Mouse (Mus musculus) lung, postnatal 4 days (tissue): ENCODE data around the gene Unc13b.

Source experiments
- DNase-seq, 2 experiments: peaks; one replicate each; pipeline ENCODE4 v3.0.0; 2021

Gene Unc13b

GRCm38 (mm10) chr4:43058753-43059654 is at the start of gene Unc13b:
TSS of gene Unc13b (plus strand) at chr4:43058953.
- peak; percentile 93 to 94 for DNase-seq

- peak; percentile 86 for DNase-seq
Measured at GRCm38 (mm10) chr4:43010161-43011038, 48.4 kb upstream of the Unc13b start, which contains the start of gene Fancg. TSS of gene Fancg (minus strand) at chr4:43010506.

- no peak for DNase-seq
Measured at GRCm38 (mm10) chr4:43012091-43012490, 46.7 kb upstream of the Unc13b start.

- DNase-seq, result no peak
Measured at GRCm38 (mm10) chr4:43018156-43018555, 40.6 kb upstream of the Unc13b start.

DNA sequence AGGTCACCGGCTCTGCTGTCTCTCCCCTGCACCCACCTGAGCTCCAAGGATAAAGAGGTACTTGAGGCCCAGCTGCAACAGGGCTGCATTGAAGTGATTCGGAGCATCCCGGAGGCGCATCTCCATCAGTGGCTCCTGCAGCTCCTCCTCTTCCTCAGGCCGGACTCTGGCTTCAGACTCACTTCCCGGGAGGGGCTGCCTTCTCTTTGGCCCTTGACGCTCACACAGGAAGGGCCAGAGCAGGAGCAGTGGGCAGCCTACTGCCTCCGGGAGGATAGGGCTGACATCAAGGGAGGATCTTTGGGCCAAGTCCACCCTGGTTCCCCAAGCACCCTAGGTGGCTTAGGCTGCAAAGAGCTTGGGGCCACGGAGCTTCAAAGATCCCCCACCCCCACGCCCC is 39.6 kb upstream of the Unc13b start:
- DNase-seq, result no peak

- no peak for DNase-seq
Measured at GRCm38 (mm10) chr4:43019641-43020465, 38.9 kb upstream of the Unc13b start.

GRCm38 (mm10) chr4:43020876-43021275 is 37.9 kb upstream of the Unc13b start:
- DNase-seq, result no peak

GRCm38 (mm10) chr4:43021341-43021740 is 37.4 kb upstream of the Unc13b start:
- DNase-seq, result no peak

- no peak for DNase-seq
Measured at GRCm38 (mm10) chr4:43024673-43025072, 34.1 kb upstream of the Unc13b start.

GRCm38 (mm10) chr4:43025084-43025960 is 33.4 kb upstream of the Unc13b start, which contains the start of gene Pigo:
TSS of gene Pigo (minus strand) at chr4:43025819.
- peak; percentile 94 to 96 for DNase-seq

DNA sequence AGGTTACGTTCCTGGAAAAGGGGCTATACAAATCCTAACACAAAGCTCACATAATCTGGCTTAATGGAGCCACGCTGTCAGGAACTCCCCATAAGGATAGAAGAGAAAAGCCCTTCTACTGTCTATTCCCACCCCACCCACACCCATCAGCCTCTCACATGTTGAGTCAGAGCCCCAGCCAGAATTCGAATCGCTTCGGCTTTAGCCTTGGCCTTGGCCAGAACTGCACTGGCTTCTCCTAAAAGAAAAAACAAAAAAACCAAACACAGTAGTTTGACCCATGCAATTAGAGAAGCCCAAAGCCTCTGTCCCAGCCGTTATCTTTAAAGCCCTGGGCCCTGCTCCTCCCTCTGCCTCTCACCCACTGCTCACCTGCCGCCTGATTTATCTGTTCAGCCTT is 29.6 kb upstream of the Unc13b start:
- no peak for DNase-seq

GRCm38 (mm10) chr4:43029749-43030148 is 29.0 kb upstream of the Unc13b start:
- no peak for DNase-seq

DNA sequence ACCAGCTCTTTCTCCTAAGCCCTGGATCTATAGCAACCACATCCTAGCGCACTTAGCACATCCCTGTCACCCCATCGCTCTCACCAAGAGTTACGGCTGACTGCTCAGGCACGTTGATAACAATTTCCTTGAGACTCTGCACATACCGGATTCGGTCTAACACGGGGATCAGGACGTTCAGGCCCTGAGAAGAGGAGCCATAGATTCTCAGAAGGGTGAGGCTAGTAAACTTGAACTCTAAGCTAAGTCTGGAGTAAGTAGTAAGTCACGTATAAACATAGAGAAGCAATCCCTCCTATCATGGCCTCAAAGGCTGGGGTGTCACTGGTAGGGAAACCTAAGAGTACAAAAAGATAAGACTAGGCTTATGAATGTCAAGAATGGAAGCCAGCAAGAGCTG is 28.4 kb upstream of the Unc13b start:
- no peak for DNase-seq

GRCm38 (mm10) chr4:43030780-43031230 is 27.9 kb upstream of the Unc13b start:
- DNase-seq, result no peak

GRCm38 (mm10) chr4:43031237-43031995 is 27.3 kb upstream of the Unc13b start, which contains the start of gene Stoml2:
TSS of gene Stoml2 (minus strand) at chr4:43031710.
- DNase-seq, result peak; percentile 93 to 94

GRCm38 (mm10) chr4:43032501-43032900 is 26.3 kb upstream of the Unc13b start:
- DNase-seq, result no peak

DNA sequence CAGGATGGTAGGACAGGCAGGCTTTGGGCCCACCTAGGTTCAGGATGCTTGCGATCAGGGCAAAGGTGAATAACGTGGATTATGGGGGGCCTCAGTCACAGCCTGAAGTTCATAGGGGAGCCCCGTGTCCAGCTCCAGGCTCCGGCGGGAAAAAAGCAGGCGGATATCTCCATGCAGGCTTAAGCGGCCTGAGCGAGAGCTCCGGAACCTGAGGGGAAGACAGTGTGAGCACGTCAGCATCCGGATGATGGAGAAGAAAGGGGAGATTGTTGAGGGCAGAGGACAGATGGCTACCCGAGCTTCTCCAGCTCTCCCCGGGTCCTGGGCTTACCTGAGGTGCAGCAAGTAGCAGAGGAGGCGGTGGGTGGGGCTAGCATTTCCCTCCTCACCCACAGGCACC is 25.3 kb upstream of the Unc13b start:
- no peak for DNase-seq

DNA sequence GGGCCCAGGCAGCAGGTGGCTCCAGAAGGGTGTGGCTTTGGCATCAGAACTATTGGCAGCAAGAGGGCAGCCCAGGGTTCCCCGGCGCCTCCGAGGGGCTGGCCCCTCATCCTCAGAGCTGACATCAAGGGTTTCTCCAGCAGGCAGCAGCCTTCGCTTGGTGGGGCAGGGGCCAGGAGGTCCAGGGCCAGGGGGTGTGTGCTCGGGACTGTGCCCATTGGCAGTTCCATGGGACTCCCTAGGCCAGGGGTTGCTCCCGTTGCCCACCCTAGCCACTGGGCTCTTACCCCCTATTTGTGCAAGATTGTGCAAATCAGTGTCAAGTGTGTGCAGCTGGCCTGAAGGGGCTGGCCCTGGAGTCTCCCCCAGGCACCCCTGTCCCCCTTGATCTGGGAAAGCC is 22.9 kb upstream of the Unc13b start:
- no peak for DNase-seq

DNA sequence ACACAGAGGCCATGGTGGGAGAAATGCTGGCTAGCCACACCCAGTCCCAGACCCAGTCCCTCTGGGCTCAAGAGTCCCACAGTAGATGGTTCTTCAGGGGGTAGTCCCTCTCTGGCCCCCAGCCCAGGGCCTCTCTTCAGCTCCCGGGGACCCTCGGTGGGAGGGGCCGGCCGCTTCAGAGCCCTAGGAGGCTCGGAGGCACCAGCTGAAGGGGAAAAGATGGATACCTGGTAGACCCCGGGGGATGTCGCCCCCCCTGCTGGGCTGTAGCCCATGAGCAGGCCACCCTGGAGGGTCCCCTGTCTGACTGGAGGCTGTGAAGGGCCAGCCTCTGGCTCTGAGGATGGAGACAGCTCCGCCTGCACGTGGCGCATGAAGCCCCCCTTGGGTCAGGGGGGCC is 22.4 kb upstream of the Unc13b start:
- DNase-seq, result no peak

DNA sequence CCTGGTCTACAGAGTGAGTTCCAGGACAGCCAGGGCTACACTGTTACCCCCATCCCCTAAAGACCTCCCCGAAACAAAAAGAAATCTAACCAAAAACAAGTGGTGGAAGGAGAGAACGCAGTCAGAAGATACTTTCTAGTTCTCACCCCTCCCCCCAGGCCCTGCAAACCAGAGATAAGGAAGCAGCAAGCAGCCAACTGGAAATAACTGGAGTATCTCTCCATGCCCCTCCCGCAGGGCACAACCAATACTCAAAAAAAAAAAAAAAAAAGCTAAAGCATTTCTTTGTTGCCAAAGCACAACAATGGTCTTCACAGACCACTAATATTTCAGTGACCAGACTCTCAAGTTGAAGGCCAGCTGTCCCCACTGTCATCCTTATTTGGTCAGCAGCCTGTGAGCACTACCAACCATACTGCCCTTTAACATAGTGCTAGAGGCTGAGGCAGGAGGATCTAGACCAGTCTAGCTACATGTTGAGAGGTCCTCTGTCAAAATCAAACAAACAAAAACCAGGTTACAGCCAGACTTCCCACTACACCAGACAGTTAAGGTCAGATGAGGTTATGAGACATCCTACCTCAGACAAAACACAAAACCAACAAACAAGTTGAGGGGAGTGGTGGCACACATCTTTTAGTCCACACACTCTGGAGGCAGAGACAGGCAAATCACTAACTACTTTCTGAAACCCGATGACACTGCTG is 20.7 kb upstream of the Unc13b start:
- DNase-seq, result no peak
